Mouse (Mus musculus): ENCODE data around the gene Olfr1416. TPM values are rescaled to one million over a fixed set of nuclear protein-coding genes. Genes with fewer than 3 reads are reported as not detected.

Gene Olfr1416
- polyA plus RNA-seq, 1 experiment from 2014 or later: not detected

DNA sequence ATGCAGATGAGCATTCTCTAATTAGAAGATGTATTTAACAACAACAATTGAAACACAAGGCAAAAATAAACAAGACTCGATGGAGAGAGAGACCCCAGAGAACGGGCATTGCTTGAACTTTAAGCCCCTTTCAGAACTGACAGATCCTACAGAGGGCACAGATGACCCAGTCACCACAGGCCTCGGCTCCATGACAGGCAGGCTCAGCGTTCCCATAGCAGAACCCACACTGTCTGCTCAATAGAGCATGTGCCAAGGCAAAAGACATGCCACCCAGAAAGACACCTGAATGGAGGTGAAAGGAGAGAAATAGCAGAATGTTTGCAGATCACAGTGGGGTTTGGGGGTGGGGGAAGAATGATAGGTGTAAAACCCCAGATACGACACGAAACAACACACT is 26.5 kb downstream of the Olfr1416 start:
- no peaks in the 10 kb centered on the region for H3K4me1 ChIP-seq (replicated peaks)
- no peak overlapping the region for H3K27ac ChIP-seq (replicated peaks)
- no peaks in the 10 kb centered on the region for H3K9me3 ChIP-seq (replicated peaks)
- H3K27me3 ChIP-seq: no peaks in the 10 kb centered on the region
- 82% methylated on average over 6 of the region's 6 CpGs for WGBS (ENCODE audit: insufficient replicate concordance)
- H3K9ac ChIP-seq: no peak overlapping the region
- ATAC-seq (ENCODE audit: insufficient read depth): no peak
- no peak overlapping the region for H3K4me2 ChIP-seq
- H3K4me3 ChIP-seq (replicated peaks): no peak overlapping the region
- H3K36me3 ChIP-seq (replicated peaks): peaks cover 85% of the 10 kb centered on the region

DNA sequence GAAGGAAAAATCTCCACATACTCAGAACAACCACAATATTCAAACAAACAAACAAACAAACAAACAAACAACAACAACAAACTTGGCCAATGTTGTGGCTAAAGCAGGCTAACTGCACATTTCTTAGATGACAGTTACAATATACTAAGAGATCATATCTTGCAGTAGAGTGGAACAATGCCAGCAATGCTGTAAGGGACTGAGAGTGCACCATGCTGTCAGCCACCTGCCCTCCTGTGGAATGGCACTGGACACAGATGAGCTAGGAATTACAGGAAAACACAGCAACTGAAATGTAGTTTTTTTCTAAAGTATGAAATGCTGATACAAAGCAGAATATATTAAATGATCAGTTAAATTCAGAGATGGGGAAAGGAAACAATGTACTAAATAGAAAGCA is 27.2 kb downstream of the Olfr1416 start:
- Histone ChIP-seq H3K4me2 (no peak overlapping the region), H3K36me3 (replicated peaks) (peaks cover 84% of the 10 kb centered on the region), H3K27me3 (no peaks in the 10 kb centered on the region), H3K27ac (replicated peaks) (no peak overlapping the region), H3K4me1 (replicated peaks) (no peaks in the 10 kb centered on the region), H3K9me3 (replicated peaks) (no peaks in the 10 kb centered on the region), H3K9ac (no peak overlapping the region), H3K4me3 (replicated peaks) (no peak overlapping the region)
- no peak for ATAC-seq (ENCODE audit: insufficient read depth)

DNA sequence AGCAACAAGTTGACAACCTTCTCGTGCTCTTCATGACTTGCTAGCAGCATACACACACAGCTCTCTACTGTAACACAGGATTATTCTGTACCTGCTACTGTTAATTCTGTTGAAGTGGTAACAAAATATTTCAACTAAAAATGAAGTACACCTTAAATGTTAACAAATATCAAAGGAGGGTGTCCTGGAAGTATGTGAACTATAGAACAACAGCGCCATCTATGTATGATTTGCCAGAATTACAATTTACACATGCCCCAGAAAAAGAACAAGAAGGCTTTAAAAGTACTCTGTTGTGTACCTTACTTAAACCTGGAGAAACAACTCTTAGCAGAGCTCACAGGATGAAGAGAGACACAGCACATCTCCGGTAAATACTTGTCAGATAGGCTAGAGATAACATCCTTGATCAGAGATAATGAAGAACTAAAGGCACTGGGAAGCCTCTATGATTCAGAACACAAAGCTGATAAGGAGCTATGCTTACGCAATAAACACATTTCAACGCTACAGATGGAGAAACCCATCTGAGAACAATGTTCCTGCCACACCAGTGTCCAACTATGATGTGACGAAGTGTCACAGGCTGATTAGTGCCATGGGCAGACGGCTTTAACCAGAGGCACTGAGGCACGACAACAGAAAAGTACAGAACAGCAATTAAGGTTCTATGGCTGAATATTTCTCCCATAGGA is 31.0 kb downstream of the Olfr1416 start:
- Histone ChIP-seq H3K36me3 (replicated peaks) (peaks cover 85% of the 10 kb centered on the region), H3K4me2 (no peak overlapping the region), H3K9ac (no peak overlapping the region), H3K4me1 (replicated peaks) (no peaks in the 10 kb centered on the region), H3K4me3 (replicated peaks) (no peak overlapping the region), H3K27ac (replicated peaks) (no peak overlapping the region), H3K27me3 (no peaks in the 10 kb centered on the region), H3K9me3 (replicated peaks) (no peaks in the 10 kb centered on the region)
- no peak for ATAC-seq (ENCODE audit: insufficient read depth)
- WGBS (ENCODE audit: insufficient replicate concordance): 57% methylated on average over 8 of the region's 8 CpGs

DNA sequence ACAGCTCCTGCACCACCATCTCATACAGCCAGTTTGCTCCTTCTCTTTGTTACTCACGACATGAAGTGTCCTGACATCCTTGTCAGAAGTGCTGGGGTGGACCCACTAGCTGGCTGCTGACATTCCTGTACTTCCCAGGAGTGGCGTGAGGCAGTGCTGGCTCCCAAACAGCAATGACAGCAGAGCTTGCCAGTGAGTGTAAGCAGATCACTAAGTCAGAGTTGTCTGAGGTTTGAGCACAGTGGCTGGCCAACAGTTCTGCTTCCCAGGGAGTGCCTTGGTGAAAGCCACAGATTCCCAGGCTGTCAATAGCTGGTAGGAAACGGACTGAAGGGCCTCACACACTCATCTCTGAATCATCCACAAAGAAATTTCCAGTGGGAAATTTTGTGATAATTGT is 36.6 kb downstream of the Olfr1416 start:
- no peak overlapping the region for H3K27ac ChIP-seq (replicated peaks)
- H3K4me1 ChIP-seq (replicated peaks): no peaks in the 10 kb centered on the region
- H3K27me3 ChIP-seq: no peaks in the 10 kb centered on the region
- H3K9me3 ChIP-seq (replicated peaks): no peaks in the 10 kb centered on the region
- no peak overlapping the region for H3K4me3 ChIP-seq (replicated peaks)
- ATAC-seq (ENCODE audit: insufficient read depth): no peak
- WGBS (ENCODE audit: insufficient replicate concordance): 63% methylated on average over 3 of the region's 3 CpGs
- H3K9ac ChIP-seq: no peak overlapping the region
- H3K36me3 ChIP-seq (replicated peaks): peaks cover 75% of the 10 kb centered on the region
- no peak overlapping the region for H3K4me2 ChIP-seq

DNA sequence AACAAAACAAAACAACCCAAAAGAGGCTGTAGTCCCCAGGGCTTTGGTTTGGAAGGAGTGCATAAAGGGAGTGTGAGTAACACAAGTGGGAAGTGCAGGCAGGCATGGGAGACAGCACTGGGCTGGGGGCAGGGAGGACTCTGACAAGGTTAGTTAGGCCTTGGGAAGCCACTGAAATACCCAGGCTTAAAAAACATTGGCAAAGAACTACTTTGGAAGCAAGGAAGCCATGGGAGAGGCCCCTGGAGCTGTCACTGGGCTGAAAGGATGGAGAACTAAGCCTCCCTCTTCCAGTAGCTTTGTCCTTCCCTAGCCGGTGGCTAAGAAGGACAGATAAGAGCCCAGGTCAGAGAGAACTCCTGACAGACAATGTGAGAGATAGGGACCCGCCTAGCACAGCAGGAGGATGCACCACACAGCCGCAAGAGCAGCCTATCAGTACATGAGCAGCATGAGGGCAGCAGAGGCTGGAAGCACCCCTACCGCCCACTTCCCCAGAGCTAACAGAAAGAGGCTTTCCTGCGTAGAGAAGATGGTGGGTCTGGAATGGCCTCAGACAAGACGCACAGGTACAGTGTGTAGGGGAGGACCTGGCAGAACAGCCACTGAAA is 43.4 kb downstream of the Olfr1416 start:
- 26% methylated on average over 6 of the region's 6 CpGs for WGBS (ENCODE audit: insufficient replicate concordance)
- Histone ChIP-seq H3K27ac (replicated peaks) (no peak overlapping the region), H3K4me2 (no peak overlapping the region), H3K27me3 (no peaks in the 10 kb centered on the region), H3K9ac (no peak overlapping the region), H3K4me1 (replicated peaks) (peaks cover 24% of the 10 kb centered on the region), H3K4me3 (replicated peaks) (no peak overlapping the region), H3K9me3 (replicated peaks) (no peaks in the 10 kb centered on the region), H3K36me3 (replicated peaks) (peaks cover 44% of the 10 kb centered on the region)
- ATAC-seq (ENCODE audit: insufficient read depth): peak; percentile 84

DNA sequence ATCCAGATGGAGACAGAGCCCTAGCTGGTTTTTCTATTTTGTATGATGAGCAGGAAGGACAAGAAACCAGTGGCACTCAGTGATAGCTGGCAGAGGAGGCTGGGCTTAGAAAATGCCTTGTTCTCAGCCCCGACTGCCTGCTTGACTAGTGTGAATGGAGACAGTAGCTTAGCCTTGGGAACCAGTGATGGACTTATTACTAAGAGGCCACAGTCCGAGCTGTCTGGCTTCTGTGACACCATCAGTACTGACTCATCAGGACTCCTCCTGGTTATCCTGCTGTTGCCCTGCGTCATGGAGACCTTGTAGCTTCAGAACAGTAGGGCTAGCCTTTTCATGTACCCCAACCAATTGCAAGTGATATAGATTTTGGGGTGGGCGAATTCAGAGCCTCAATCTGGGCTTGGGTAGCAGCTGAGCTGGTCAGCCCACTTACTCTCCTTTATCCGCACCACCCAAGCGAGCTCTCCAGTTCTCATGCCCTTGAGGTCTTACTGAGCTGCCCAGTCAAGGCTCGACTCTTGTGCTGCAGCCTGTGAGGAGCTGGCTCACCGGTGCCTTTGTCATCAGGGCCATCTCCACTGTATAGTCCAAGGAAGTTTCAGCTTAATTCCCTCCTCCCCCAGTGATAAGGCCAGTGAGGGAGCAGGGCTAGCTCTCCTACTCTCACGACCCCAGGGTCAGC is 44.7 kb downstream of the Olfr1416 start:
- 72% methylated on average over 9 of the region's 9 CpGs for WGBS (ENCODE audit: insufficient replicate concordance)
- H3K4me2 ChIP-seq: no peak overlapping the region

DNA sequence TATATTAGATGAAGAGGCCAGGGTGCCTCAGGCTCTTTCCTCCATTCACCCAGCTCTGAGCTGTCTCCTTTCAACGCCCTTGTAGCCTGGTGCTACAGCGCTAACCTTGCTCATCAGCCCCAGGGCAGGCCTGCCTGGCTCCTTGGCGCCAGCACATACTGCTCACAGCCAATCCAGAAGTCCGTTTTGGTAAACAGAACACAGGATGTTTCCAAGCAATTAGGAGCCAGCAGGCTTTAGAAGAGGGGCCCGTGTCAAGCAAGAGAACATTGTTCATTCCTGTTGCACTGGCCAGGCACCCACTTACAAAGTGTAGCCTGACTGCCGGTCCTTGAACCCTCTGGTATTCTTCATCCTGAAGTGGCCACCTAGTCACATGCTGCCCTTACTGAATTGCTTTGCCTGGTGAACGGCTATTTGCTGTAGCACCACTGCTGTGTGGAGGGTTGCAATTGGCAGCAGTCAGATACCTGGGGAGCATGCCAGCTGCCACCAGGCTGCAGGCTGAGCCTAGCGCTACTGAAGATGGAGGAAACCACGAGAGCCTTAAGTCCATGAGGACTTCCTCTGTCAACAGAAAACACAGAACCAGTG is 47.1 kb downstream of the Olfr1416 start:
- no peak for ATAC-seq (ENCODE audit: insufficient read depth)
- Histone ChIP-seq H3K27ac (replicated peaks) (no peak overlapping the region), H3K4me2 (no peak overlapping the region), H3K27me3 (no peaks in the 10 kb centered on the region), H3K4me1 (replicated peaks) (peaks cover 24% of the 10 kb centered on the region), H3K36me3 (replicated peaks) (peaks cover 26% of the 10 kb centered on the region), H3K9ac (no peak overlapping the region), H3K4me3 (replicated peaks) (no peak overlapping the region), H3K9me3 (replicated peaks) (no peaks in the 10 kb centered on the region)
- 48% methylated on average over 9 of the region's 9 CpGs for WGBS (ENCODE audit: insufficient replicate concordance)

More for the DNA sequence above, 44.7 kb downstream of the Olfr1416 start:
- Histone ChIP-seq H3K9ac (no peak overlapping the region), H3K4me3 (replicated peaks) (no peak overlapping the region), H3K27ac (replicated peaks) (no peak overlapping the region), H3K4me1 (replicated peaks) (peaks cover 24% of the 10 kb centered on the region), H3K9me3 (replicated peaks) (no peaks in the 10 kb centered on the region), H3K27me3 (no peaks in the 10 kb centered on the region), H3K36me3 (replicated peaks) (peaks cover 37% of the 10 kb centered on the region)
- no peak for ATAC-seq (ENCODE audit: insufficient read depth)

DNA sequence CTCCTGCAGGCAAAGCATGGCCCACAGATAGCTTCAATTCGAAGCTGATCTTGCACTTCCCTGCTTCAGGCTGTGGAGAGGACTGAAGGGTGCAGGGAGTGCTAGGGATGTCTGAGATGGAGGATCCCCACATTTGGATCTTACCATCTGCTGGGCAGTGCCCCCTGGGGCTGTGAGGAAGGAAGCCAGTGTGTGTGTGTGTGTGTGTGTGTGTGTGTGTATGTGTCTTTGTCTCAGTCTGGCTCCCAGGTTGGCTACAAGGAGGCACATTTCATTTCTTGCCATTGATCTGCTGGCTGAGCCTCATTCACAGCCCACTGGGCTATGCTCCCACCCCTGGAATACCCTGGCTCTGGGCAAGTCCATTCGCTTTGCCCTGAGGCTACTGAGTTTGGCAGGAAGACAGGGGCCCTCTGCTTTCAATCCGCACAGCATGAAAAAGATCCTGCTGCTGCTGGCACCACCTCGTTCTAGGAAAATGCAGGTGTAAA is 48.0 kb downstream of the Olfr1416 start:
- ATAC-seq (ENCODE audit: insufficient read depth): no peak
- Histone ChIP-seq H3K36me3 (replicated peaks) (peaks cover 24% of the 10 kb centered on the region), H3K4me1 (replicated peaks) (peaks cover 16% of the 10 kb centered on the region), H3K9ac (no peak overlapping the region), H3K27ac (replicated peaks) (no peak overlapping the region), H3K4me2 (no peak overlapping the region), H3K9me3 (replicated peaks) (no peaks in the 10 kb centered on the region), H3K4me3 (replicated peaks) (no peak overlapping the region), H3K27me3 (no peaks in the 10 kb centered on the region)
- WGBS (ENCODE audit: insufficient replicate concordance): 63% methylated on average over 4 of the region's 4 CpGs

DNA sequence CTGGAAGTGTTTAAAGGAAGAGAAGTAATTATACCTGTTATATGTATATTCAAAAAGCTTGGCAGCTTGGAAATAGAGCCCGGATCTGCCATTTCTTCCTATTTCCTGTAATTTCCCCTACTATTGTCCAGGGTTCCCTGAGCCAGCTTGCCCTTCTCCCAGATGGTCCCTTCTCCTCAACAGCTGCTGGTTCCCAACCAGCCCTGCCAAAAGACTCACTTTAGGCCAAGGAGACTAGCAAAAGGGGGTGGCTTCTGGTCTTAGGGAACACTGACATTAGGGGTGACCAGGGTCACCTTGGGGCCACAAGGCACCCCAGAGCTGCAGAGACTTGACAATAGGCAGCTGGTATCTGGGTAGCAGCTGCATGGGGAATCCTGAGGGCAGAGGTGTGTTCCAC is 49.9 kb downstream of the Olfr1416 start:
- H3K36me3 ChIP-seq (replicated peaks): peaks cover 15% of the 10 kb centered on the region
- no peaks in the 10 kb centered on the region for H3K27me3 ChIP-seq
- H3K27ac ChIP-seq (replicated peaks): no peak overlapping the region
- no peak for ATAC-seq (ENCODE audit: insufficient read depth)
- H3K4me3 ChIP-seq (replicated peaks): no peak overlapping the region
- H3K9me3 ChIP-seq (replicated peaks): no peaks in the 10 kb centered on the region
- peaks cover 10% of the 10 kb centered on the region; the same call in 1 of the 2 replicates for H3K4me1 ChIP-seq (replicated peaks)
- H3K4me2 ChIP-seq: no peak overlapping the region
- WGBS (ENCODE audit: insufficient replicate concordance): 65% methylated on average over 1 of the region's 1 CpGs
- no peak overlapping the region for H3K9ac ChIP-seq

DNA sequence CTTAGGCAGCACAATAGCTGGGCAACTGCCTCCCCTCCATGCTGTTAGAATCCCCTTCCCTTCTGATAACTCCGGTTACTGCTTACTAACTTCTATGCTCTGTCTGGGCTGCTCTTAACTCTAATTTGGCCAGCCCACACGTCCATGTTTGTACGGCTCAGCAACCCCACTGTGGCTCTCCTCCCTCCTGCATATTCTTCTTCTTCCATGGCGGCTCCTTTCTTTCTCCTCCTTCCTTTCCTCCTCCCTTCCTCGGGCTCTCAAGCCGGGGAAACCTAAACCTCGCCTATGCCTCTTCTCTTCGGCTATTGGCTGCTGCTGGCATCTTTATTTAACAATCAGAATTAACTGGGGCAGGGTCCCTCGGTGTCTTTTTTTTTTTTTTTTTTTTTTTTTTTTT is 52.1 kb downstream of the Olfr1416 start:
- Histone ChIP-seq H3K4me1 (replicated peaks) (no peaks in the 10 kb centered on the region), H3K4me3 (replicated peaks) (no peak overlapping the region), H3K36me3 (replicated peaks) (no peaks in the 10 kb centered on the region), H3K27ac (replicated peaks) (no peak overlapping the region), H3K4me2 (no peak overlapping the region), H3K27me3 (no peaks in the 10 kb centered on the region), H3K9me3 (replicated peaks) (no peaks in the 10 kb centered on the region), H3K9ac (no peak overlapping the region)
- 63% methylated on average over 9 of the region's 9 CpGs for WGBS (ENCODE audit: insufficient replicate concordance)
- no peak for ATAC-seq (ENCODE audit: insufficient read depth)

DNA sequence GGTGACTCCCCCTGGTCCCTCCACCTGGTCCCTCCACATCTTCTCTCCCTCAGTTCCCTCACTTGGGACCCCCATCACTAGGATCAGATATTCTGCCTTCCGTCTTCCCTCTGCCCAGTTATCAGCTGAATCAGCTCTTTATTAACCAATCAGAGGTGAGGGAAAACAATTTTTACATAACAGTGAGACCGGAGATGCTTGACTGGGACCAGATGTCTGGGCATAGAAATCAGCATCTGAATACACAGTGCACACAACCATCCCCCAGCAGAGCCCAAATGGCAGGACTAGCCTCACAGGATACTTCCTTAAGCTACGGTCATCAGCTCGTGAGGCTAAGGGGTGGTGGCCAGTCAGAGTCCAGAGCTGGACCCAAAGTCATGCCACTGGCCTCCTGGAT is 52.8 kb downstream of the Olfr1416 start:
- Histone ChIP-seq H3K4me2 (no peak overlapping the region), H3K27ac (replicated peaks) (no peak overlapping the region), H3K36me3 (replicated peaks) (no peaks in the 10 kb centered on the region), H3K9me3 (replicated peaks) (no peaks in the 10 kb centered on the region), H3K9ac (no peak overlapping the region), H3K4me3 (replicated peaks) (no peak overlapping the region), H3K27me3 (no peaks in the 10 kb centered on the region), H3K4me1 (replicated peaks) (no peaks in the 10 kb centered on the region)
- WGBS (ENCODE audit: insufficient replicate concordance): 59% methylated on average over 4 of the region's 4 CpGs
- ATAC-seq (ENCODE audit: insufficient read depth): no peak

Data from liver, embryonic 15.5 days (tissue).